9 mouse cellular contexts compared by ENCODE assay signal in genomic region chr9:64918560-64918959, GRCm38 (mm10). TPM values are rescaled to one million over a fixed set of nuclear protein-coding genes. Genes with fewer than 3 reads are reported as not detected.
DNase-seq lines count a peak whose midpoint lies in the region; ATAC-seq and TF ChIP-seq lines count a peak whose summit lies in the region.
"Had no signal": no experiment of that assay in that cellular context is flagged by ENCODE, and none has a peak within 500 bp of the region (broad histone marks: within the 10 kb centered on the region; RNA-seq: fewer than 3 reads in every experiment).

No protein-coding gene starts in this region.

- H3K4me2 ChIP-seq in embryonic facial prominence, embryonic 15.5 days (replicated peaks): peak overlapping the region; percentile 42
- H3K4me2 ChIP-seq in limb, embryonic 13.5 days (replicated peaks): peak overlapping the region; percentile 54
- H3K4me2 ChIP-seq: hindbrain, embryonic 15.5 days had no signal

- no peaks in the 10 kb centered on the region for H3K36me3 ChIP-seq in thymus, adult 2 months (ENCODE audit: control insufficient read depth, insufficient read depth, low read length)
- H3K36me3 ChIP-seq in embryonic facial prominence, embryonic 15.5 days: peaks cover 6% of the 10 kb centered on the region; the same call in 1 of the 2 replicates
- H3K36me3 ChIP-seq in limb, embryonic 13.5 days: peaks cover 14% of the 10 kb centered on the region
- H3K36me3 ChIP-seq in small intestine, adult 2 months (ENCODE audit: control insufficient read depth, insufficient read depth, low read length): 0 out of 2 replicates have a peak, but pooled peaks cover 1% of the 10 kb centered on the region

- no peaks in the 10 kb centered on the region for H3K9me3 ChIP-seq in embryonic facial prominence, embryonic 15.5 days (replicated peaks)
- no peaks in the 10 kb centered on the region for H3K9me3 ChIP-seq in limb, embryonic 13.5 days
- H3K9me3 ChIP-seq: hindbrain, embryonic 15.5 days had no signal

- peak overlapping the region; percentile 40; the same call in 1 of the 2 replicates for H3K27ac ChIP-seq in thymus, adult 2 months (ENCODE audit: control insufficient read depth, insufficient read depth, low read length)
- H3K27ac ChIP-seq in embryonic facial prominence, embryonic 15.5 days (replicated peaks): no peak overlapping the region
- no peak overlapping the region for H3K27ac ChIP-seq in limb, embryonic 13.5 days
- no peak overlapping the region for H3K27ac ChIP-seq in small intestine, adult 2 months (ENCODE audit: insufficient read depth, low read depth, low read length)
- H3K27ac ChIP-seq in layer of hippocampus, adult 2 months: no peak overlapping the region
- H3K27ac ChIP-seq: hindbrain, embryonic 15.5 days had no signal

- no peak for TF ChIP-seq POLR2A in thymus, adult 2 months (IDR thresholded peaks at IDR 0.05; ENCODE audit: control insufficient read depth, extremely low read depth, insufficient read depth, low read length, poor library complexity)
- no peak for TF ChIP-seq POLR2A in small intestine, adult 2 months (IDR thresholded peaks at IDR 0.05; ENCODE audit: low read depth, low read length)

- H3K4me1 ChIP-seq in thymus, adult 2 months (replicated peaks; ENCODE audit: control insufficient read depth, insufficient read depth, low read length): no peaks in the 10 kb centered on the region
- H3K4me1 ChIP-seq in embryonic facial prominence, embryonic 15.5 days: no peaks in the 10 kb centered on the region
- H3K4me1 ChIP-seq in limb, embryonic 13.5 days: no peaks in the 10 kb centered on the region
- peaks cover 10% of the 10 kb centered on the region; the same call in 1 of the 2 replicates for H3K4me1 ChIP-seq in small intestine, adult 2 months (ENCODE audit: control insufficient read depth, insufficient read depth, insufficient read length, low read length)
- H3K4me1 ChIP-seq: hindbrain, embryonic 15.5 days had no signal

- H3K9ac ChIP-seq in embryonic facial prominence, embryonic 15.5 days: no peak overlapping the region
- 0 out of 2 replicates have a peak overlapping the region, but pooled peaks have one; percentile 27 for H3K9ac ChIP-seq in limb, embryonic 13.5 days
- H3K9ac ChIP-seq: hindbrain, embryonic 15.5 days had no signal

- no peaks in the 10 kb centered on the region for H3K27me3 ChIP-seq in thymus, adult 2 months (ENCODE audit: control insufficient read depth, insufficient read depth, low read length)
- no peaks in the 10 kb centered on the region for H3K27me3 ChIP-seq in embryonic facial prominence, embryonic 15.5 days
- H3K27me3 ChIP-seq in limb, embryonic 13.5 days: no peaks in the 10 kb centered on the region
- no peaks in the 10 kb centered on the region for H3K27me3 ChIP-seq in small intestine, adult 2 months (ENCODE audit: control insufficient read depth, insufficient read depth, low read length)
- H3K27me3 ChIP-seq: hindbrain, embryonic 15.5 days had no signal

- no peak for TF ChIP-seq CTCF in thymus, adult 2 months (IDR thresholded peaks at IDR 0.05; ENCODE audit: borderline replicate concordance, control insufficient read depth, extremely low read depth, insufficient read depth, low read length, poor library complexity)
- TF ChIP-seq CTCF in small intestine, adult 2 months (IDR thresholded peaks at IDR 0.05; ENCODE audit: extremely low read depth, insufficient read length, insufficient replicate concordance, low read depth, low read length): no peak
- no peak for TF ChIP-seq CTCF in layer of hippocampus, adult 2 months (conservative IDR thresholded peaks at IDR 0.05)

- WGBS in thymus, adult 2 months: 63% methylated on average over 16 of the region's 16 CpGs
- 30% methylated on average over 16 of the region's 16 CpGs for WGBS in embryonic facial prominence, embryonic 15.5 days
- 37% methylated on average over 16 of the region's 16 CpGs for WGBS in limb, embryonic 13.5 days
- 54% methylated on average over 16 of the region's 16 CpGs for WGBS in small intestine, adult 2 months

- no peak for ATAC-seq in embryonic facial prominence, embryonic 15.5 days (ENCODE audit: insufficient number of reproducible peaks, low FRiP score, low TSS enrichment, low read depth)
- ATAC-seq in limb, embryonic 13.5 days (ENCODE audit: low FRiP score, low read depth): no peak
- ATAC-seq in megakaryocyte-erythroid progenitor cell, adult 5-6 weeks (replicated peaks; ENCODE audit: low FRiP score, low TSS enrichment, poor library complexity, severe bottlenecking): no peak

- peak overlapping the region; percentile 44 for H3K4me3 ChIP-seq in thymus, adult 2 months (ENCODE audit: control insufficient read depth, insufficient read depth, low read length)
- H3K4me3 ChIP-seq in embryonic facial prominence, embryonic 15.5 days (replicated peaks): peak overlapping the region; percentile 40
- H3K4me3 ChIP-seq in limb, embryonic 13.5 days: peak overlapping the region; percentile 38
- peak overlapping the region; percentile 61 for H3K4me3 ChIP-seq in small intestine, adult 2 months (ENCODE audit: low read depth, low read length)
- no peak overlapping the region for H3K4me3 ChIP-seq in layer of hippocampus, adult 2 months
- H3K4me3 ChIP-seq: hindbrain, embryonic 15.5 days had no signal

- DNase-seq in thymus, adult 2 months: peak; percentile 23
- no peak for DNase-seq in thymus, adult 18-20 months
- DNase-seq in right cerebral cortex, postnatal 36 days (ENCODE audit: low spot score in 2 of 2): no peak
- DNase-seq in layer of hippocampus, adult 2 months (ENCODE audit: low spot score in 2 of 2): no peak

RNA-seq across cellular contexts. Expression of gene Slc24a1, which starts 32.8 kb away (rescaled TPM):
- polyA plus RNA-seq in thymus, adult 2 months (2012; rRNA removed): 0.05 TPM in 1 of 2 replicates, not detected in the other
- polyA plus RNA-seq in embryonic facial prominence, embryonic 15.5 days (2015; fragmentation: Nextera tagmentation; extraction: Ambion mirVana): 0.04 and 0.12 TPM in 2 replicates
- polyA plus RNA-seq in limb, embryonic 13.5 days (2015; fragmentation: Nextera tagmentation; extraction: Ambion mirVana): 0.06 TPM in 1 of 2 replicates, not detected in the other
- polyA plus RNA-seq in small intestine, adult 2 months (2012; rRNA removed): not detected in 2 replicates
- not detected in 2 replicates for total RNA-seq in megakaryocyte-erythroid progenitor cell, adult 5-6 weeks (2014; fragmentation: Nextera tagmentation)
- not detected in 2 replicates for total RNA-seq in megakaryocyte-erythroid progenitor cell, adult 5-6 weeks (2017)
- total RNA-seq in layer of hippocampus, adult 2 months (2021): under 1 TPM in 1 of 2 experiments, not detected in 1; 0.10 TPM

RNA-seq across cellular contexts. Expression of gene Ints14, which starts 42.1 kb away (rescaled TPM):
- 24.0 and 28.3 TPM in 2 replicates for polyA plus RNA-seq in thymus, adult 2 months (2012; rRNA removed)
- 44.5 and 45.2 TPM in 2 replicates for polyA plus RNA-seq in embryonic facial prominence, embryonic 15.5 days (2015; fragmentation: Nextera tagmentation; extraction: Ambion mirVana)
- polyA plus RNA-seq in limb, embryonic 13.5 days (2015; fragmentation: Nextera tagmentation; extraction: Ambion mirVana): 52.4 and 54.9 TPM in 2 replicates
- polyA plus RNA-seq in small intestine, adult 2 months (2012; rRNA removed): 3.6 and 7.2 TPM in 2 replicates
- 31.8 and 39.6 TPM in 2 replicates for total RNA-seq in megakaryocyte-erythroid progenitor cell, adult 5-6 weeks (2014; fragmentation: Nextera tagmentation)
- 31.6 and 43.1 TPM in 2 replicates for total RNA-seq in megakaryocyte-erythroid progenitor cell, adult 5-6 weeks (2017)
- total RNA-seq in layer of hippocampus, adult 2 months (2021): 10 to 100 TPM; 19.9 to 20.2 TPM
